Mouse (Mus musculus): ENCODE data around the gene Misp.

- TF ChIP-seq CTCF (IDR thresholded peaks at IDR 0.05) (no peak), EP300 (IDR thresholded peaks at IDR 0.05) (no peak)
Measured at GRCm38 (mm10) chr10:79871845-79872244, 51.1 kb downstream of the Misp start.
